Comparison of ENCODE assay signal across 8 mouse cellular contexts in the genomic region with DNA sequence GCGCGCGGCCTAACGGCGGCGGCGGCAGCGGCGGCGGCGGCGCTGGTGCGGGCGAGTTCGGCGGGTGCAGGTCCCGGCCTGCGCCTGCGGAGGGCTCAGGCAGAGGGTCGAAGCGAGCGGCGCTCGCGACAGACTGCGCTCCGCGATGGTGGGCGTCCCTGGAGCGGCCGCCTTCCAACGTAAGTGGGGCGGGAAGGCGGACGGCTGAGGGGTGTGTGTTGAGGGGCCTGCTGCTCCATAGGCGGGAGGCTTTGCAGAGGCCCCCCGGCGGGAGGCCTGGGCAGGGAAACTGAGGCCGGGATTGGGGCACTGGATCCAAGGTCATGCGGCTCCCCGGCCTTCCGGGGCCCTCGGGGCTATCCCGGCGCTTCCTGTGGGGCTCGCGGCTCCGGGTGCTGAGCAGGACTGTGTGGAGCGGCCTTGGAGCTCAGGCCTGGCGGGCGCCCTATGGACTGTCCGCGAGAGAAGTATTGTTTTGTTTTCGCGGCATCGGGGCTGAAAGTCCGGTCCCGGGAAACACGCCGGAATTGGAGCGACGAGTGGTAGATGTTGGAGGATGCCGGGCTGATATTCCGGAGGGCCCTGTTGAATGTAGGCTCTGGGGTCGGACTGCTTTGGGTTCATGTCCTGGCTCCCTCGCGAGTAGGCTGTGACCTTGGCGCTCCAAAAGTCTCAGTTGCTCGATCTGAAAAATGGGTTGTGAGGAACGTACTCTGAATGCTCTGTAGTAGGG. TPM values are rescaled to one million over a fixed set of nuclear protein-coding genes. Genes with fewer than 3 reads are reported as not detected.
DNase-seq lines count a peak whose midpoint lies in the region; ATAC-seq and TF ChIP-seq lines count a peak whose summit lies in the region.

A gene (plus strand): TSS at position 24 of the 733 bp plus-strand sequence.

- TF ChIP-seq CTCF in layer of hippocampus, adult 2 months (conservative IDR thresholded peaks at IDR 0.05) = 0 out of 2 replicates have a peak, but pooled peaks have one; percentile 1
- TF ChIP-seq CTCF in gastrocnemius, adult 2 months (IDR thresholded peaks at IDR 0.05) = no peak
- no peak for TF ChIP-seq CTCF in hindbrain, postnatal 0 days (IDR thresholded peaks at IDR 0.05; ENCODE audit: low read depth)
- no peak for TF ChIP-seq CTCF in testis, adult 2 months (IDR thresholded peaks at IDR 0.05; ENCODE audit: control insufficient read depth, insufficient read depth, insufficient replicate concordance, low read depth, low read length)

- H3K4me2 ChIP-seq in hindbrain, postnatal 0 days (ENCODE audit: low read depth, low read length) = peak within 1 kb of the TSS; percentile 56
- peak within 1 kb of the TSS; percentile 62 for H3K4me2 ChIP-seq in midbrain, embryonic 12.5 days (replicated peaks)

- 2% methylated on average over 51 of the region's 70 CpGs for WGBS in hindbrain, postnatal 0 days
- WGBS in limb, embryonic 10.5 days = under 1% methylated on average over 66 of the region's 70 CpGs
- WGBS in midbrain, embryonic 12.5 days = under 1% methylated on average over 70 of the region's 70 CpGs

- TF ChIP-seq POLR2A in testis, adult 2 months (IDR thresholded peaks at IDR 0.05; ENCODE audit: control insufficient read depth, low read depth, low read length) = no peak

- no peaks in the 10 kb centered on the region for H3K27me3 ChIP-seq in hindbrain, postnatal 0 days (ENCODE audit: insufficient read depth, low read length)
- no peaks in the 10 kb centered on the region for H3K27me3 ChIP-seq in limb, embryonic 10.5 days (ENCODE audit: low read depth, poor library complexity, severe bottlenecking)
- H3K27me3 ChIP-seq in midbrain, embryonic 12.5 days = no peaks in the 10 kb centered on the region
- no peaks in the 10 kb centered on the region for H3K27me3 ChIP-seq in testis, adult 2 months (ENCODE audit: control insufficient read depth, insufficient read depth, low read length)

- intact Hi-C loops in gastrocnemius, adult 2 months (cut with DNase I) = loop anchor here (5.0 kb wide), 1 partner anchor 56 kb away; no protein-coding TSS in a partner anchor

- peak in 1 of 2 experiments; percentile 46 for DNase-seq in layer of hippocampus, adult 2 months (ENCODE audit: low spot score in 2 of 2)
- DNase-seq in layer of hippocampus, adult 11-12 months (ENCODE audit: low spot score) = no peak
- DNase-seq in c-Kit-positive CD71-positive TER-119-positive erythroid progenitor cells, embryonic 14.5 days (ENCODE audit: low spot score) = peak; percentile 49
- peak; percentile 67 for DNase-seq in gastrocnemius, adult 2 months
- DNase-seq in hindbrain, postnatal 0 days (ENCODE audit: low spot score) = peak; percentile 61
- DNase-seq in limb, embryonic 10.5 days (ENCODE audit: low spot score) = peak; percentile 77

- peak within 1 kb of the TSS; percentile 96 for H3K27ac ChIP-seq in layer of hippocampus, adult 2 months
- peak within 1 kb of the TSS; percentile 96 for H3K27ac ChIP-seq in gastrocnemius, adult 2 months
- H3K27ac ChIP-seq in hindbrain, postnatal 0 days = peak within 1 kb of the TSS; percentile 95
- peak within 1 kb of the TSS; percentile 97 for H3K27ac ChIP-seq in limb, embryonic 10.5 days
- H3K27ac ChIP-seq in midbrain, embryonic 12.5 days (replicated peaks) = peak within 1 kb of the TSS; percentile 96
- H3K27ac ChIP-seq in testis, adult 2 months (ENCODE audit: control insufficient read depth, insufficient read depth, low read depth, low read length) = peak within 1 kb of the TSS; percentile 95

- H3K9me3 ChIP-seq in hindbrain, postnatal 0 days (ENCODE audit: low read length) = no peaks in the 10 kb centered on the region
- H3K9me3 ChIP-seq in limb, embryonic 10.5 days (replicated peaks) = no peaks in the 10 kb centered on the region
- no peaks in the 10 kb centered on the region for H3K9me3 ChIP-seq in midbrain, embryonic 12.5 days

- peak within 1 kb of the TSS; percentile 94 for H3K9ac ChIP-seq in hindbrain, postnatal 0 days (replicated peaks; ENCODE audit: low read length)
- H3K9ac ChIP-seq in midbrain, embryonic 12.5 days (replicated peaks) = peak within 1 kb of the TSS; percentile 97

- H3K4me3 ChIP-seq in layer of hippocampus, adult 2 months = peak within 1 kb of the TSS; percentile 97
- peak within 1 kb of the TSS; percentile 100 for H3K4me3 ChIP-seq in gastrocnemius, adult 2 months
- peak within 1 kb of the TSS; percentile 97 for H3K4me3 ChIP-seq in hindbrain, postnatal 0 days (ENCODE audit: low read length)
- peak within 1 kb of the TSS; percentile 95 for H3K4me3 ChIP-seq in limb, embryonic 10.5 days
- H3K4me3 ChIP-seq in midbrain, embryonic 12.5 days = peak within 1 kb of the TSS; percentile 93
- peak within 1 kb of the TSS; percentile 91 for H3K4me3 ChIP-seq in testis, adult 2 months (ENCODE audit: control insufficient read depth, low read depth, low read length)

- peak; percentile 69 for ATAC-seq in hindbrain, postnatal 0 days
- ATAC-seq in midbrain, embryonic 12.5 days (ENCODE audit: low FRiP score, low read depth) = peak; percentile 89

- H3K36me3 ChIP-seq in hindbrain, postnatal 0 days (ENCODE audit: insufficient read depth, low read length) = no peaks in the 10 kb centered on the region
- H3K36me3 ChIP-seq in limb, embryonic 10.5 days = peaks cover 2% of the 10 kb centered on the region; the same call in 1 of the 2 replicates
- no peaks in the 10 kb centered on the region for H3K36me3 ChIP-seq in midbrain, embryonic 12.5 days
- H3K36me3 ChIP-seq in testis, adult 2 months (ENCODE audit: control insufficient read depth, insufficient read depth, low read length) = no peaks in the 10 kb centered on the region

- peaks cover 10% of the 10 kb centered on the region for H3K4me1 ChIP-seq in hindbrain, postnatal 0 days (ENCODE audit: insufficient read depth, low read length)
- peaks cover 27% of the 10 kb centered on the region for H3K4me1 ChIP-seq in limb, embryonic 10.5 days
- peaks cover 22% of the 10 kb centered on the region for H3K4me1 ChIP-seq in midbrain, embryonic 12.5 days
- H3K4me1 ChIP-seq in testis, adult 2 months (ENCODE audit: control insufficient read depth, insufficient read depth, low read length) = no peaks in the 10 kb centered on the region; the same call in 1 of the 2 replicates

RNA-seq across cellular contexts. Expression of the gene that starts here (rescaled TPM):
- total RNA-seq in layer of hippocampus, adult 2 months (2021) = 10 to 100 TPM; 55.1 to 55.8 TPM
- 10 to 100 TPM; 13.4 to 17.9 TPM for total RNA-seq in gastrocnemius, adult 2 months (2021)
- total RNA-seq in hindbrain, postnatal 0 days (2014; rRNA removed) = 48.3 and 51.7 TPM in 2 replicates
- polyA plus RNA-seq in hindbrain, postnatal 0 days (2015; fragmentation: Nextera tagmentation; extraction: Ambion mirVana) = 31.6 and 33.4 TPM in 2 replicates
- 54.0 and 59.2 TPM in 2 replicates for polyA plus RNA-seq in limb, embryonic 10.5 days (2016; fragmentation: Nextera tagmentation; extraction: Ambion mirVana)
- polyA plus RNA-seq in midbrain, embryonic 12.5 days (2016; fragmentation: Nextera tagmentation; extraction: Ambion mirVana) = 91.8 and 94.9 TPM in 2 replicates
- polyA plus RNA-seq in testis, adult 2 months (2012; rRNA removed) = 10.2 and 12.6 TPM in 2 replicates
